Mouse (Mus musculus) intestine, embryonic 14.5 days (tissue): ENCODE measurements around the gene Myocd. TPM values are rescaled to one million over a fixed set of nuclear protein-coding genes. Genes with fewer than 3 reads are reported as not detected.

ENCODE experiments used
- ATAC-seq: fragments of 200-750 bp; cut with Nextera tagmentation; replicated peaks from 2 replicates; pipeline ENCODE4 v1.8.0; 2017; ENCODE audit warnings: low read depth, moderate number of reproducible peaks, moderate TSS enrichment, moderate library complexity; ENCODE audit not compliant: low FRiP score, low TSS enrichment
- DNase-seq: peaks from one replicate; pipeline ENCODE4 v3.0.0-alpha.2; 2018; ENCODE audit warnings: low spot score
- H3K27ac ChIP-seq: fragments of 300-500 bp; sonication (generic); 2 replicates; pipeline ENCODE4 v1.5.1; 2014; ENCODE audit warnings: low read depth, mild to moderate bottlenecking, control low read depth
- H3K27me3 ChIP-seq: fragments of 300-500 bp; sonication (generic); replicated peaks from 2 replicates; pipeline ENCODE4 v1.6.1; 2014; ENCODE audit warnings: low read length, control low read depth; ENCODE audit not compliant: control insufficient read depth, insufficient read depth
- H3K36me3 ChIP-seq: fragments of 300-500 bp; sonication (generic); 2 replicates; pipeline ENCODE4 v1.6.1; 2014; ENCODE audit warnings: low read length, control low read depth; ENCODE audit not compliant: control insufficient read depth, insufficient read depth
- H3K4me1 ChIP-seq: fragments of 300-500 bp; sonication (generic); replicated peaks from 2 replicates; pipeline ENCODE4 v1.6.1; 2014; ENCODE audit warnings: low read length, control low read depth, mixed read lengths; ENCODE audit not compliant: control insufficient read depth, insufficient read depth
- H3K4me2 ChIP-seq: fragments of 300-500 bp; sonication (generic); 2 replicates; pipeline ENCODE4 v1.6.1; 2014; ENCODE audit warnings: low read length
- H3K4me3 ChIP-seq: fragments of 300-500 bp; sonication (generic); 2 replicates; pipeline ENCODE4 v1.5.1; 2014; ENCODE audit warnings: low read depth, low read length, control low read depth, mixed read lengths
- H3K9ac ChIP-seq: fragments of 300-500 bp; sonication (generic); 2 replicates; pipeline ENCODE4 v1.6.1; 2014; ENCODE audit warnings: mild to moderate bottlenecking, low read length
- H3K9me3 ChIP-seq: fragments of 300-500 bp; sonication (generic); 2 replicates; pipeline ENCODE4 v1.6.1; 2016; ENCODE audit warnings: low read length, control low read depth; ENCODE audit not compliant: control insufficient read depth
- WGBS: fragments of 180-500 bp; shearing (Covaris S2); extraction: QIAGEN DNeasy Blood & Tissue Kit; methylation state at CpG from one replicate; pipeline ENCODE4 v1.1.7; 2014; 5-methylcytosine and 5-hydroxymethylcytosine counted together
- polyA plus RNA-seq: library from polyadenylated mRNA; unstranded; fragments of >200 nt; fragmentation: Nextera tagmentation; extraction: Ambion mirVana; gene quantifications from 2 replicates; pipeline ENCODE4 v1.2.1, GENCODE M21; 2014

Myocd gene
- polyA plus RNA-seq, 1 experiment from 2014 or later = 42.5 TPM

DNA sequence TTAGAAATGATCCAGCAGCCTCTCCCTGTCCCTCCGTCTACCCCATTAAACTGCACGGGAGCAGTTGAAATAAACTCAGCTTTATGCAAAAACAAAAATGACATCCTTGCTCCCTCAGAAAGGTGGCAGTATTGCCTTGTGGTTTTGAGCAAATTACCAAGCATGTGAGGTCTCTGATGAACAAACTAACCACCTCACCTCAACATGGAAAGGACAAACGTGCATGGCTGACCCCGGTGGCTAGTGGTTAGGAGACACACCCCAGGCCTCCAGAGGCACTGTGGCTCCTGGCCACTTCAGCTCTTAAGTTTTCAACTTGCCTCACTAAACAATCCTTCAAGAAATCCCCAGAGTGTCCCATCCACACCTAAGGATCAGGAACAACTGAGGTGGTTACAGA, 1.5 kb downstream of the Myocd start:
- H3K36me3 ChIP-seq = no peaks in the 10 kb centered on the region
- no peaks in the 10 kb centered on the region for H3K27me3 ChIP-seq
- peak overlapping the region; percentile 50 for H3K4me3 ChIP-seq
- DNase-seq = peak; percentile 51
- H3K9ac ChIP-seq = peak overlapping the region; percentile 43; the same call in 1 of the 2 replicates
- WGBS = 30% methylated on average over 4 of the region's 4 CpGs
- no peak for ATAC-seq
- no peaks in the 10 kb centered on the region for H3K9me3 ChIP-seq
- H3K27ac ChIP-seq = no peak overlapping the region
- peak overlapping the region; percentile 68 for H3K4me2 ChIP-seq
- H3K4me1 ChIP-seq = 0 out of 2 replicates have a peak, but pooled peaks cover 4% of the 10 kb centered on the region

DNA sequence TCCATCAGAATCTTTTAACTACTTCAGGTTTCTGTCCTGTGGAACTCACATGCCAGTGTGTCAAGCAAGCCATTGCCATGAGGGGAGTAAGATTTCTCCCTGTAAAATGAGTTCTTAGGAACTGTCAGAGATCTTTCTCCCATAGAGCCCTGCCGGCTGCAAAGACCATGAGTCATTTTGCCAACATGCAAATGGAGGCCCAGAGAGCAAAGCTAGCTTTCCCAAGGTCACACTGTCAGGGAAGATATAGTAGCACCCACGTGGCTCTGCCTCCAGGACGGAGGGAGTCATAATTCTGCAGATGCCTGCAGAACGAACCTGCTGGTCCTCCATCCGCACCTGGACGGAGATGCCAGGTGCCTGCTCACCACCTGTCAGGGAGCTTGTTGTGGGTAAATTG, 6.3 kb downstream of the Myocd start:
- H3K4me2 ChIP-seq = no peak overlapping the region
- H3K9ac ChIP-seq = no peak overlapping the region
- no peak overlapping the region for H3K27ac ChIP-seq
- H3K27me3 ChIP-seq = no peaks in the 10 kb centered on the region
- no peaks in the 10 kb centered on the region for H3K9me3 ChIP-seq
- ATAC-seq (no peak), DNase-seq (peak; percentile 47)
- no peaks in the 10 kb centered on the region for H3K4me1 ChIP-seq
- WGBS = 46% methylated on average over 6 of the region's 6 CpGs
- H3K4me3 ChIP-seq = no peak overlapping the region
- no peaks in the 10 kb centered on the region for H3K36me3 ChIP-seq

DNA sequence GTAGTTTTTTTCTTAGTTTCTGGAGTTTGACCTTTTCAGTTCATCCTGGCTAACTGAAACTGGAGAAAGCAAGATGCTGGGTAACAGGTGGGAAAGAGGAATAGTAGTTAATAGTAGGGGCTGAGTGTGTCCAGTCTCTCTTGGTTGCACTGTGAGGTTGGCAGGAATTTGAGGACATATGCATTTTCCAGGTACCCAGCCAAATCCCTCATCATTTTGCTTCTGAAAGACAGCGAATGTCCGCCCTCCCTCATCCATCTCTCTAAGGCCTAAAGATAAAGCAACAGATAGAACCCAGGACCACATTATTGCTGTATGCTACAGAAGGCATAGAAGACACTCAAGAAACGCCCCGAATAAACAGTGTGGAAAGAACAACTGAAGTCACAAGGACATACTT, 10.8 kb downstream of the Myocd start:
- WGBS = 91% methylated on average over 4 of the region's 4 CpGs
- ATAC-seq = no peak

DNA sequence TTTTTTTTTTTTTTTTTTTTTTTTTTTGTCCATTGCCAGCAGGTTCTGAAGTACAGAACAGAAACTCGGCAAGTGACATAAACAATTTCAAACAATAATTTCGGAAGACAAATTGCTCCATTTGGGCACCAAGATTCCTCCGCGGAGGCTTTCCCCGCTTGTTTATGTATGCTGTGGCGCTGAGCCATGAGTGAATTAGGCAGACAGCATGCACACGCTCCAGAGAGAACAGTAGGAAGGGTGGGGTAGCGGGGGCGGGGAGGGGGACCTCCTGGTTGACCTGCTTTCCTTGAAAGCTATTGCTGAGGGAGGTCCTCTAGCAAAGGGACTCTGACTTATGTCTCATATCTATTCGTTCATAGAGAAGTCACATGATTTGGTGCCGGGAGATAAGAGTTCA, 13.6 kb downstream of the Myocd start:
- ATAC-seq (no peak), DNase-seq (peak; percentile 54)
- H3K36me3 ChIP-seq = no peaks in the 10 kb centered on the region
- no peak overlapping the region; the same call in 1 of the 2 replicates for H3K27ac ChIP-seq
- 38% methylated on average over 11 of the region's 11 CpGs for WGBS
- H3K4me1 ChIP-seq = peaks cover 7% of the 10 kb centered on the region; the same call in 1 of the 2 replicates
- H3K4me2 ChIP-seq = peak overlapping the region; percentile 26; the same call in 1 of the 2 replicates
- H3K9me3 ChIP-seq = no peaks in the 10 kb centered on the region
- H3K27me3 ChIP-seq = no peaks in the 10 kb centered on the region
- no peak overlapping the region for H3K9ac ChIP-seq
- no peak overlapping the region for H3K4me3 ChIP-seq

More for the DNA sequence above, 10.8 kb downstream of the Myocd start:
- DNase-seq = no peak
- no peaks in the 10 kb centered on the region for H3K36me3 ChIP-seq
- H3K27ac ChIP-seq = no peak overlapping the region
- no peaks in the 10 kb centered on the region for H3K27me3 ChIP-seq
- H3K9me3 ChIP-seq = no peaks in the 10 kb centered on the region
- H3K4me1 ChIP-seq = peaks cover 7% of the 10 kb centered on the region; the same call in 1 of the 2 replicates
- H3K4me3 ChIP-seq = no peak overlapping the region
- no peak overlapping the region for H3K4me2 ChIP-seq
- no peak overlapping the region for H3K9ac ChIP-seq

DNA sequence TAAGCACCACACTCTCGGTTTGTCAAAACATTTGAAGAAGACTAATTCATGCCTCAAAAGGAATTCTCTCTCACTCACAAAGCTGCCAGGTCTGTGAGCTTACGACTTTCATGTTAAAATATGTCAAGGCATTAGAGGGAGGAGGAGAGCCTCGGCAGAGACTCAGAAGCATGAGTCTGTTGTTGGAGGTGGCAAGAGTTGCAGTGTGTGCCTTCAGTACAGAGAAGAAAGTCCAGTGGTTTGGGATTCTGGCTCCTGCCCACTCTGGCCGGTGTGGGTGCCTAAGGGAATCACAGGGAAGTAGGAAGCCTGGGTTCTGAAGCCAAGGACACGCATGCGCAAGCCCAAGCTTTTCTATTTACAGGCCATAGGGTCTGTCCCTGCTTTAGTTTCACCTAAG, 14.2 kb downstream of the Myocd start:
- ATAC-seq = no peak
- Histone ChIP-seq H3K36me3 (no peaks in the 10 kb centered on the region), H3K9me3 (no peaks in the 10 kb centered on the region), H3K27me3 (no peaks in the 10 kb centered on the region), H3K4me2 (peak overlapping the region; percentile 26), H3K4me1 (peaks cover 7% of the 10 kb centered on the region; the same call in 1 of the 2 replicates), H3K4me3 (no peak overlapping the region), H3K27ac (peak overlapping the region; percentile 47), H3K9ac (no peak overlapping the region)
- no peak for DNase-seq
- 40% methylated on average over 6 of the region's 6 CpGs for WGBS

DNA sequence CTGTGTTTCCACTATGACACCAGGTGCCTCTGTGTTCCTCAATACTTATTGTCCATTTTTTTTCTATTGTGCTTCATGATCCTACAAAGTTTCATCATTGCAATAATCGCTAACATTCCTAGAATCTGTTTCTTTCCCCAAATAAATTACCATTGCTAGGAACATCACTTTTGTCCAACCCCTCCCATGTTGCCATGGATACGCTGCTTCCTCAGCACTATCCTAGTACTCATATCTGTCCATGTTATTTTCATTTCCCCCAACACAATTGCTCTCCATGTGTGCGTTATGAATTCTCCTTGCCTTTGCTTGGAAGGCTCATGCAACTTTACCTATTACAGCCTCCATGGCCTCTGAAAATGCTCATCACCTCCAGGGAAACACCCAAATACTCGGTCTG, 19.4 kb downstream of the Myocd start:
- Histone ChIP-seq H3K27me3 (no peaks in the 10 kb centered on the region), H3K9me3 (no peaks in the 10 kb centered on the region), H3K4me3 (no peak overlapping the region), H3K9ac (no peak overlapping the region), H3K4me1 (peaks cover 5% of the 10 kb centered on the region), H3K4me2 (no peak overlapping the region), H3K36me3 (no peaks in the 10 kb centered on the region), H3K27ac (no peak overlapping the region)
- WGBS = 85% methylated on average over 4 of the region's 4 CpGs
- ATAC-seq = no peak
- DNase-seq = peak; percentile 6

DNA sequence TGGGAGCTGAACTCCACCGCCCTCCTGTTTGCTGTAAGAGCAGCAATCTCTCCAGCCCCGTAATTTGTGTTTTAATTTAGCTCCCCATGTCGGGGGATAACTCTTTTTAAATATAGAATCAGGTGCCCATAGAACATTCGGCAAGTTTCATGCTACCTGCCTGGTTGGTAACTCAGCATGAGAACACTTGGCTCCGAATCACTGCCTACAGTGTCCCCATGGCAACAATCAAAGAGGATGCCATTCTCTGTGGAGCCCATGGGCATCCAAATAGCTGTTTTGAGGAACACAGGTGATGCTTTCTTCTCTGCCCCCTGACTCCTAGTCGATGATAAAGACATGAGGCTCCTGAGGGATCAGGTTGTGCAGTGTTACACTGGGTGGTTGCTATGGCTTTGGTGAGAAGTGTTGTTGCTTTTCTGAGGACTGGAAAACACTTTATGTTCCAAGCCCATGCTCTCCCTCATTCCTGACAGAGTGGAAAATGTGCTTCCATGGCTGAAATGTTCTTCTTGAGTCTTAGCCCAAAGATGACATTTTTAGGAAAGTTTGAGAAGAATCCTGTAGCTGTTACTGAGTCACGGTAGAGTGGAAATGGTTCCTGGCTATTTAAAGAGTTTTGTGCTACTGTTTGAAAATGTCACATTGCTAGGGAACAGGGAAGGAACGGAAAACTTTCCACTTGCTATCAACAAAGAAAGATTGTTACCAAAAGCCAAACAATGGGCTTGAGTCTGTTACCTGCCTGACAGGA, 23.3 kb downstream of the Myocd start:
- Histone ChIP-seq H3K9ac (no peak overlapping the region), H3K4me2 (no peak overlapping the region), H3K36me3 (no peaks in the 10 kb centered on the region), H3K4me3 (no peak overlapping the region), H3K27ac (no peak overlapping the region), H3K27me3 (no peaks in the 10 kb centered on the region), H3K9me3 (no peaks in the 10 kb centered on the region), H3K4me1 (no peaks in the 10 kb centered on the region; the same call in 1 of the 2 replicates)
- ATAC-seq (no peak), DNase-seq (no peak)
- WGBS = 86% methylated on average over 8 of the region's 8 CpGs

DNA sequence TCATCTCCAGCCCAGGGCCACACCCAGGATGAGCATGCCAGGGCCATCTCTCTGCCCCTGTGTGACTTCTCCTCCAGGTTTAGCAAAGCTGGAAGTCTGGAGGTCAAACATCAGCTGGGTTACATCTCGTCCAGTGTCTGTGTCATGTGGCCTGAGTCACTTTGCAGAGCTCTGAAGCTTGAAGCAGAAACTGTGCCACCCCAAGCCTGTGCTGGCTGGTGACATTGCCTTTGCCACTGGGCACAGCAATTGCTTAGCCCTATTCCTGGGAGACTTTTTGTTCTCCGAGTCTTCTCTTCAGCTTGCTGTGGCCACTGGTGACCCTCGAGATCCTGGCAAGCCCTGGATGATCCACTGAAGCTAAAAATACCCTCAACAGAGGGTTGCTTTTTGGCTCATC, 26.2 kb downstream of the Myocd start:
- Histone ChIP-seq H3K36me3 (no peaks in the 10 kb centered on the region), H3K9me3 (no peaks in the 10 kb centered on the region), H3K4me1 (no peaks in the 10 kb centered on the region; the same call in 1 of the 2 replicates), H3K4me3 (no peak overlapping the region), H3K4me2 (no peak overlapping the region), H3K9ac (no peak overlapping the region), H3K27me3 (no peaks in the 10 kb centered on the region), H3K27ac (no peak overlapping the region)
- DNase-seq (no peak), ATAC-seq (no peak)
- 68% methylated on average over 3 of the region's 3 CpGs for WGBS

DNA sequence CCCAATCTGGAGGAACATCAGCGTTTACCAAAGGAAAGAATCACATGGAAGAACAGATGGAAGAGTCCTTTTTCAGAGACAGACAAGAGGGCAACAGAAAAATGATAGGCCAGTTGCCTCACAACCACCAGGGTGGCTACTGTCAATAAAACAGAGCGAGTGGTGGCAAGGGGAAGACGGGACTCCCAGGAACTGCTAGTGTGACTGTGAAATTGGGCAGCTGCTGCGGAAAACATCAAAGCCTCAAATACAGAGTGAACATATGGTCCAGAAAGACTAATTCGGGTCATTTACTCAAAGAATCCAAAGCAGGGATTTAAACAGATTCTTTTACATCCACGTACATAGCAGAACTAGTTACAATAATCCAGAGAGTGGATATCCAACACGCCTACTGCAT, 29.3 kb downstream of the Myocd start:
- Histone ChIP-seq H3K36me3 (no peaks in the 10 kb centered on the region), H3K27me3 (no peaks in the 10 kb centered on the region), H3K4me1 (no peaks in the 10 kb centered on the region; the same call in 1 of the 2 replicates), H3K9ac (no peak overlapping the region), H3K27ac (no peak overlapping the region), H3K4me2 (no peak overlapping the region), H3K9me3 (no peaks in the 10 kb centered on the region), H3K4me3 (no peak overlapping the region)
- DNase-seq = no peak
- no peak for ATAC-seq
- 75% methylated on average over 7 of the region's 7 CpGs for WGBS
